Mouse (Mus musculus): ENCODE data around the gene Bckdha. TPM values are rescaled to one million over a fixed set of nuclear protein-coding genes. Genes with fewer than 3 reads are reported as not detected.

Gene Bckdha
- polyA plus RNA-seq, 1 experiment = 39.7 TPM

- no peak for TF ChIP-seq FLI1 (IDR thresholded peaks at IDR 0.05; ENCODE audit: low read length)
- TF ChIP-seq GATA1 (IDR thresholded peaks at IDR 0.05; ENCODE audit: borderline replicate concordance, low read length) = no peak
- Histone ChIP-seq H3K27me3 (replicated peaks) (no peaks in the 10 kb centered on the region), H3K9me3 (no peaks in the 10 kb centered on the region), H3K4me1 (peaks cover 89% of the 10 kb centered on the region), H3K4me3 (replicated peaks) (peak overlapping the region; percentile 81), H3K36me3 (replicated peaks; ENCODE audit: low read length) (peaks cover 91% of the 10 kb centered on the region)
These were observed 35.3 kb upstream of the Bckdha start for GRCm38 (mm10) chr7:25694104-25694503.

GRCm38 (mm10) chr7:25690051-25690450, 31.3 kb upstream of the Bckdha start:
- Histone ChIP-seq H3K27me3 (replicated peaks) (no peaks in the 10 kb centered on the region), H3K4me3 (replicated peaks) (peak overlapping the region; percentile 99), H3K36me3 (replicated peaks; ENCODE audit: low read length) (peaks cover 68% of the 10 kb centered on the region), H3K9me3 (no peaks in the 10 kb centered on the region), H3K4me1 (peaks cover 67% of the 10 kb centered on the region)
- TF ChIP-seq GATA1 (IDR thresholded peaks at IDR 0.05; ENCODE audit: borderline replicate concordance, low read length) = no peak
- TF ChIP-seq FLI1 (IDR thresholded peaks at IDR 0.05; ENCODE audit: low read length) = no peak

DNA sequence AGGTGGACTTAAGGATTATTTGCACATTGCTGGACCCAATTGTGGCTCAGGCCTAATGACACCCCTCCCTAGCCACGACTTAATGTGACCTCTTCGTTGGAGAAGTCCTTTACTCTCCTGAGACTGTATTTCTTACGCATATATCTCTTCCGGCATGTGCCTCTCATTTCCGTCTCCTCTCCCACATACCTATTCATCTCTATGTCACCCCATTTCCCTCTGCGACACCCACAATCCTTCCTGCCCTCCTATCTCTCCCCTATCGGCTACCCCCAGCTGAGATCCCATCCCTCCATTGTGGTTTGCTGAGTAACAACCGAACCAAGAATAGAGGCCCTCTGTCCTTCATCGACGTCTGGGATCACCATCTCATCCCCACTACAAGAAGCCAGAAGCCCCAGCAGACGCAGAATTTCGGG, 30.8 kb upstream of the Bckdha start:
- H3K27me3 ChIP-seq (replicated peaks) = no peaks in the 10 kb centered on the region
- H3K36me3 ChIP-seq (replicated peaks; ENCODE audit: low read length) = peaks cover 68% of the 10 kb centered on the region
- peak overlapping the region; percentile 99 for H3K4me3 ChIP-seq (replicated peaks)
- peaks cover 67% of the 10 kb centered on the region for H3K4me1 ChIP-seq
- TF ChIP-seq GATA1 (IDR thresholded peaks at IDR 0.05; ENCODE audit: borderline replicate concordance, low read length) (peak; percentile 97), FLI1 (IDR thresholded peaks at IDR 0.05; ENCODE audit: low read length) (peak; percentile 69; the same call in 1 of the 2 replicates)
- H3K9me3 ChIP-seq = no peaks in the 10 kb centered on the region

DNA sequence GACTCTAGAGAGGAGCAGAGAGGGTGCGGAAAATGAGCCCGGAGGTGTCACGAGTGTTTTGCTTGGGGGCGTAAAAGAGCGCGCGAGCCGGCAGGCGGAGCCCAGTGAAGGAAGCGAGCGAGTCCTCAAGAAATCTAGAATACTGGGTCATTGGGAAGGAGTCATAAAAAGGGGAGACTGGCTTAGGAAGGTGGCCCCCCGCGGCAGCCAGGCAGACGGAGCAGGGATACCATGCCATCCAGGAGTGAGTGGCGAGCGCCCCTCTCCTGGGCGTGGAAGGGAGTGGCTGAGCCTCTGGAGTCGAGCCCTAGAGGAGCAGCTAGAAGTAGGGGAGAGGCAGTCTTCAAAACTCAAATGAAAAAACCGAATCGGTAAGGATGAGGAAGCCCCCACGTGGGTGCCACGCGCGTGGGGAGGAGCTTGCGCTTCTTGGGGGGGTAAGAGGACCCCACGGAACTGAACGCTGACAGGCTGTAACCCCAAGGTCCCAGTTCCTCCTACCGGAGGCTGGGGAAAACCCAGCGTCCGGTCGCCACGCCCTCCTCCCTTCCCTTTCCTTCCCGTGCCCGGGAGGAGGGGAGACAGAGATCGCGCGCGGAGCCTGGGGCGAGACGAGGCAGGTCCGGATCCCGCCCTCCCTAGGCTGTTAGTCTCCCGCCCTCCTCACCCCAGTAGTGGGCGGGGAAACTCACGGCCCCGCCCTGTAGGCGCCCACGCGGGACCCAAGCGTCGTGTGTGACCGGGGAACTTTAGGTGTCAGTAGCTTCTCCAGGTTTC, 30.2 kb upstream of the Bckdha start:
- Histone ChIP-seq H3K27me3 (replicated peaks) (no peaks in the 10 kb centered on the region), H3K4me1 (peaks cover 67% of the 10 kb centered on the region), H3K9me3 (no peaks in the 10 kb centered on the region), H3K4me3 (replicated peaks) (peak overlapping the region; percentile 99), H3K36me3 (replicated peaks; ENCODE audit: low read length) (peaks cover 64% of the 10 kb centered on the region)
- TF ChIP-seq GATA1 (IDR thresholded peaks at IDR 0.05; ENCODE audit: borderline replicate concordance, low read length) (no peak), FLI1 (IDR thresholded peaks at IDR 0.05; ENCODE audit: low read length) (no peak)

- Histone ChIP-seq H3K27me3 (replicated peaks) (no peaks in the 10 kb centered on the region), H3K4me1 (peaks cover 69% of the 10 kb centered on the region), H3K9me3 (no peaks in the 10 kb centered on the region), H3K36me3 (replicated peaks; ENCODE audit: low read length) (peaks cover 56% of the 10 kb centered on the region), H3K4me3 (replicated peaks) (peak overlapping the region; percentile 99)
- TF ChIP-seq FLI1 (IDR thresholded peaks at IDR 0.05; ENCODE audit: low read length) (no peak), GATA1 (IDR thresholded peaks at IDR 0.05; ENCODE audit: borderline replicate concordance, low read length) (no peak)
These were observed 29.1 kb upstream of the Bckdha start for GRCm38 (mm10) chr7:25687811-25688401.

GRCm38 (mm10) chr7:25686680-25687531, 28.1 kb upstream of the Bckdha start, which contains the start of gene Tgfb1:
Tgfb1 (plus strand) TSS chr7:25687002.
- peak within 1 kb of the TSS; percentile 99 for H3K4me3 ChIP-seq (replicated peaks)
- peaks cover 69% of the 10 kb centered on the region for H3K4me1 ChIP-seq
- H3K9me3 ChIP-seq = no peaks in the 10 kb centered on the region
- peaks cover 48% of the 10 kb centered on the region for H3K36me3 ChIP-seq (replicated peaks; ENCODE audit: low read length)
- TF ChIP-seq FLI1 (IDR thresholded peaks at IDR 0.05; ENCODE audit: low read length) = no peak
- no peaks in the 10 kb centered on the region for H3K27me3 ChIP-seq (replicated peaks)

DNA sequence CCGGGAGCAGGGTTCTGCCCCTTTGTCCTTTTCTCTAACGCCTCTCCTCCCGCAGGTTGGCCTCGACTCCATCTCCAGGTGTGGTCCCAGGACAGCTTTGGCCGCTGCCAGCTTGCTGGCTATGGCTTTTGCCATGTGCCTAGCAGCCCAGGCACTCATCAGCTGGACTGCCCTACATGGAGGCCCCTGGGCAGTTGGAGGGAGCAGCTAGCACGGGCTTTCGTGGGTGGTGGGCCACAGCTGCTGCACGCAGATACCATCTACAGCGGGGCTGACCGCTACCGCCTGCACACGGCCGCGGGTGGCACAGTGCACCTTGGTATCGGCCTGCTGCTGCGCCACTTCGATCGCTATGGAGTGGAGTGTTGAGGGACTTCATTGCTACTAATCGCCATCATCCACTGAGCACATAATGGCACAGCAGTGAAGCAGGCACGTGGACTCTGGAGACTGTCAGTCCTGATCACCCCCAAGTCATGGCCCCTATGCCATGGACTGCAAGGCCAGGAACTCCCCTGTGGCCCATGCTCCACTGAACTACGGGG, 27.2 kb upstream of the Bckdha start:
- Histone ChIP-seq H3K9me3 (no peaks in the 10 kb centered on the region), H3K36me3 (replicated peaks; ENCODE audit: low read length) (peaks cover 42% of the 10 kb centered on the region), H3K4me3 (replicated peaks) (peak overlapping the region; percentile 99), H3K27me3 (replicated peaks) (no peaks in the 10 kb centered on the region), H3K4me1 (peaks cover 70% of the 10 kb centered on the region)
- TF ChIP-seq GATA1 (IDR thresholded peaks at IDR 0.05; ENCODE audit: borderline replicate concordance, low read length) = no peak
- TF ChIP-seq FLI1 (IDR thresholded peaks at IDR 0.05; ENCODE audit: low read length) = no peak

DNA sequence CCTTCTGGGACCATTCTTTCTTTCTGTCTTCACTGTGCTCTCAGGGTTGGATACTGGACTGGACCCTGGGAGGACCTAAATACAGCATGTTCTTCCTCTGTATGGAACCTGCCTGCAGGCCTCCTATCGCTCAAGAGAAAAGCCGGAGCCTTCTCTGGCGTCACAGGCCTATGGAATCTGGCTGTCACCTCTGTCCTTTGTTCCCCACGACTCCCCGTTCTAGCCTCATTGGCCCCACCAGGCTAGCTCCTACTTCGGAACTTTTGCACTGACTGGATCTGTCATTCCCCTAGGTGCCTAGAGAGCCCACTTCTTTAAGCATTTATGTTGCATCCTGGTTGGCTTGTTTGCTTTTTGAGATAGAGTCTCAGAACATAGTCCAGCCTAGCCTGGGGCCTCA, 25.9 kb upstream of the Bckdha start:
- H3K4me3 ChIP-seq (replicated peaks) = peak overlapping the region; percentile 26
- H3K9me3 ChIP-seq = no peaks in the 10 kb centered on the region
- TF ChIP-seq GATA1 (IDR thresholded peaks at IDR 0.05; ENCODE audit: borderline replicate concordance, low read length) (no peak), FLI1 (IDR thresholded peaks at IDR 0.05; ENCODE audit: low read length) (no peak)
- peaks cover 65% of the 10 kb centered on the region for H3K4me1 ChIP-seq
- peaks cover 30% of the 10 kb centered on the region for H3K36me3 ChIP-seq (replicated peaks; ENCODE audit: low read length)
- no peaks in the 10 kb centered on the region for H3K27me3 ChIP-seq (replicated peaks)

DNA sequence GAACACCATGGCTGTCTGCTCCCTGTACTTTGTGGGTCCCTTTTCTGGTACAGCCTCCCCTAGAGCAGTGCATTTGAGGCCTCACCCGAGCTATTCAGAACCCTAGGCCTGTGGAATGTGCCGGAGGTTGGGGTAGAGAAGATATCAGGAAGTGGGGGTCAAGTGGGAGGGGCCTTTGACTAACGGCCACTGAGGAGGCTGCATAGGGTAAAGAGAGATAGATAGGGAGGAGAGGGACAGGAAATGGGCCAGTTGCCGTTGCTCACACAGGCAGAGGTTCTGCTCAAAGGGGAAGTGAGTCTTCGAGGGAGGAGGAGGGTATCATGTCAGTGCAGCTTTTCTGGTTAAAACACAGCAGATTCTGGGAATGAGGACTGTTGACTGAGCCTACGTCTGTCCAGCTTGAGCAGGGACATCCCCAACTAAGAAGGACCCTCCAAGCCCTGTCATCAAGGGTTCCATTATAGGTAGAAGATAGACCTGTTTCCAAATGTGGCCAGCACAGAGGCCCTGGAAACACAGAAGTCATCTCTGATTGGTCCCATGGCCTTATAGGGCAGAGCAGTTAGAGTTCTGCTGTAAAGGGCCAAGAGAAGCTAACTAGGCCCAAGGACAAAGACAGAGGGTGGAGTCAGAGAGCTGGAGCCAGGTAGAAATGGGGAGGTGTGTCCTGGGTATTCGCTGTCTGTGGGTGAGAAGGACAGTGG, 24.8 kb upstream of the Bckdha start:
- Histone ChIP-seq H3K27me3 (replicated peaks) (no peaks in the 10 kb centered on the region), H3K4me3 (replicated peaks) (peak overlapping the region; percentile 86), H3K36me3 (replicated peaks; ENCODE audit: low read length) (peaks cover 27% of the 10 kb centered on the region), H3K9me3 (no peaks in the 10 kb centered on the region), H3K4me1 (peaks cover 73% of the 10 kb centered on the region)
- TF ChIP-seq GATA1 (IDR thresholded peaks at IDR 0.05; ENCODE audit: borderline replicate concordance, low read length) (no peak; the same call in 2 of the 3 replicates), FLI1 (IDR thresholded peaks at IDR 0.05; ENCODE audit: low read length) (peak; percentile 75; the same call in 1 of the 2 replicates)

Data from megakaryocyte, embryonic 14.5 days (primary cell).